Mouse (Mus musculus) neural tube, embryonic 12.5 days (tissue): Measurements from ENCODE around the gene Oxct1. TPM values are rescaled to one million over a fixed set of nuclear protein-coding genes. Genes with fewer than 3 reads are reported as not detected.

Source experiments
- ATAC-seq: fragments of 200-750 bp; cut with Nextera tagmentation; 2 replicates; pipeline ENCODE4 v1.8.0; 2017; ENCODE audit warnings: low read depth, mild to moderate bottlenecking, moderate TSS enrichment, moderate library complexity; ENCODE audit not compliant: low FRiP score
- H3K27ac ChIP-seq: fragments of 300-500 bp; sonication (generic); 2 replicates; pipeline ENCODE4 v1.5.1; 2016
- H3K27me3 ChIP-seq: fragments of 300-500 bp; sonication (generic); replicated peaks from 2 replicates; pipeline ENCODE4 v1.6.1; 2016; ENCODE audit warnings: mild to moderate bottlenecking
- H3K36me3 ChIP-seq: fragments of 300-500 bp; sonication (generic); 2 replicates; pipeline ENCODE4 v1.6.1; 2016; ENCODE audit warnings: mild to moderate bottlenecking
- H3K4me1 ChIP-seq: fragments of 300-500 bp; sonication (generic); 2 replicates; pipeline ENCODE4 v1.6.1; 2016
- H3K4me2 ChIP-seq: fragments of 300-500 bp; sonication (generic); replicated peaks from 2 replicates; pipeline ENCODE4 v1.6.1; 2016; ENCODE audit warnings: mild to moderate bottlenecking
- H3K4me3 ChIP-seq: fragments of 300-500 bp; sonication (generic); 2 replicates; pipeline ENCODE4 v1.5.1; 2016
- H3K9ac ChIP-seq: fragments of 300-500 bp; sonication (generic); 2 replicates; pipeline ENCODE4 v1.6.1; 2016; ENCODE audit warnings: mild to moderate bottlenecking
- H3K9me3 ChIP-seq: fragments of 300-500 bp; sonication (generic); 2 replicates; pipeline ENCODE4 v1.6.1; 2016; ENCODE audit warnings: mild to moderate bottlenecking
- WGBS: fragments of 180-500 bp; shearing (Covaris S2); methylation state at CpG from one replicate; pipeline ENCODE4 v1.1.7; 2016; 5-methylcytosine and 5-hydroxymethylcytosine counted together
- polyA plus RNA-seq: library from polyadenylated mRNA; unstranded; fragments of >200 nt; fragmentation: Nextera tagmentation; extraction: Ambion mirVana; gene quantifications from 2 replicates; pipeline ENCODE4 v1.2.1, GENCODE M21; 2016

Gene Oxct1
- polyA plus RNA-seq, 1 experiment from 2014 or later = 190 TPM

DNA sequence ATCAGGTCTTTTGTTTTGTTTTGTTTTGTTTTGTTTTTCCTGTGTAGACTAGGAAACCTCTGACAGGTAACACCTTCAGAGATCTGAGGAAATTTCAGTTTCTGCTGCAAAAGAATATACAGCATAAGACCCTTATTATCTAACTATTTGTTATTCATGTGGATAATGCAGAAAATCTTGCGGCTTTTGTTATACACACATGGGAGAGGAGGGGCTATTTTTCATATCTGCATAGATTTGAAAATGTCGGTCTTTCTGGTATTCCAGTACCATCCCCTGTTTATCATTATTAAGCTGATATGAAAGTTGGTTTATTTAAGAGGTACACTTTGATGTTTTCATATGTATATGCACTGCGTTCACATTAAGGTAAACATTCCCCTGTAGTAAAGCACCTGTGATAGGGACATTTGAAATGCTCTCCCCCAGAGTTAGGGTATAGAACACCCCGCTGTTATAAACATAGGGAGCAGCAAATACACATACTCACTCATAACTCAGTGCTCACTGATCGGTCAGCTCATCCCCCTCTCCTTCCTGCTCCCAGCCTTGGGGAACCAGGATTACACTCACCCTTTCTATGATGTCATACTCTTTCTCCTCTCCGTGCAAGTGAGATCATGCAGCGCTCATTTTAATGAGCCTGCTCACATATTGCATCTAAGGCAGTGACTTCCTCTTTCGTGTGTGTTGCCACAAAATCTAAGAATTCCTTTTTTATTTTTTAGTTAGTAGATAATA lies 122.6 kb downstream of the Oxct1 start:
- Histone ChIP-seq H3K9me3 (no peaks in the 10 kb centered on the region), H3K4me3 (no peak overlapping the region), H3K4me2 (no peak overlapping the region), H3K9ac (no peak overlapping the region), H3K4me1 (no peaks in the 10 kb centered on the region), H3K36me3 (peaks cover 4% of the 10 kb centered on the region; the same call in 1 of the 2 replicates), H3K27me3 (no peaks in the 10 kb centered on the region), H3K27ac (no peak overlapping the region)
- ATAC-seq = no peak
- WGBS = 94% methylated on average over 8 of the region's 8 CpGs

DNA sequence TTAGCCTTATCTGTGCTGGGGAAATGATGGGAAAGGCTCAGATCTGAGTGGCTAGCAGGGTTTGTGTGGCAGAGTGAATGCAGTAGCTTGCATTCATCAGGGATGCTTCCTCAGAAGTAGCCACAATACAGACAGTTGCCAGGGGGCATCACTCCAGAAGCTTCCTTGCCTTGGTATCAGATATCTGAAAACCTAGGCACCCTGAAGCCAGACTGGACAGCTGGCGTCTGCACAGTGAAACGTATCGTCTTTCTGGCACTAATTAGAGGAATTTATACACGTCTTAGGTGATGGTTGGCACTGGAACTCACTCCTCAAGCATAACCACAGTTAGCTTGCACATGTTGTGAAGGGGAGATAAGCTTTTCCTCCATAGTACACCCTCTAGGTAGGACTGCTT lies 128.5 kb downstream of the Oxct1 start:
- no peak overlapping the region for H3K4me2 ChIP-seq
- H3K4me3 ChIP-seq = no peak overlapping the region
- 82% methylated on average over 4 of the region's 4 CpGs for WGBS
- ATAC-seq = no peak
- no peaks in the 10 kb centered on the region for H3K27me3 ChIP-seq
- H3K9me3 ChIP-seq = no peaks in the 10 kb centered on the region
- no peak overlapping the region for H3K27ac ChIP-seq
- peaks cover 15% of the 10 kb centered on the region for H3K36me3 ChIP-seq
- H3K4me1 ChIP-seq = no peaks in the 10 kb centered on the region
- no peak overlapping the region for H3K9ac ChIP-seq

DNA sequence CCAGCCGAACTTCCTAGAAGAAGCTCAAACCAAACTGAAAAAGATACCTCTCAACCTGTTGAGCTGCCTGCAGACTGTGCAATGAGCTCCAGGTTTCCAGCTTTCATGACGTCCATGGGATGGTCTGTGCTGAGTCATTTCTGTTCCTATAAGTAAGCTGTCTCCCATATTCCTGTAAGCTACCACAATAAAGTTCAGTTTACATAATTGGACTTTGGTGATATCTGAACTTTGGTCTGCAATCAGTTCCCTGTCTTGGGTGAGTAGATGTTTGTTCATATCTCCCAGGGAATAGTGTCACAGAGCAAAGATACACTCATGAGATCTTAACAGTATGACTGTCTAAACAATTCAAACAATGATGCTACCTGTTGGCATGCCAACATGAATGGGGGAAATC lies 141.8 kb downstream of the Oxct1 start:
- Histone ChIP-seq H3K9ac (no peak overlapping the region), H3K4me1 (no peaks in the 10 kb centered on the region), H3K27me3 (no peaks in the 10 kb centered on the region), H3K9me3 (no peaks in the 10 kb centered on the region), H3K4me3 (no peak overlapping the region), H3K27ac (no peak overlapping the region), H3K36me3 (no peaks in the 10 kb centered on the region), H3K4me2 (no peak overlapping the region)
- 83% methylated on average over 2 of the region's 2 CpGs for WGBS
- ATAC-seq = no peak

DNA sequence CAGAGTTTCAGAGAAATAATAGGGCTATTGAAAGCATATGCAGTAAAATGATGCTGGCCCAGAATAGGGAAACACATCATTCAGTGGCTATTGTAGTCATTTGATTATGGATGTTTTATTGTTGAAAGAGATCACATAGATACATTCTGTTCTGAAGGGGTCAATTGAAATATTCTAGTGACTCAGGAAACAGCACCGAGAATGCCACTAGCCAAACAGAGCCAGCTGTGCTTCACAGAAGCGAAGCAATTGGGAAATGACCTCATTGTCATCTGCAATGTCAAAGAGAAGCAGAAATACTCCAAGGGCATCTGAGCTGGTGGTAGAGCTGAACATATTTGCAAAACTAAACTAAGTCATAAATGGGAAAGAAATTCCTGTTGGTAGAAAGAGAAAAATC lies 145.4 kb downstream of the Oxct1 start:
- no peaks in the 10 kb centered on the region for H3K4me1 ChIP-seq
- no peak overlapping the region for H3K4me3 ChIP-seq
- ATAC-seq = no peak
- WGBS = 67% methylated on average over 2 of the region's 2 CpGs
- no peaks in the 10 kb centered on the region for H3K27me3 ChIP-seq
- no peak overlapping the region for H3K27ac ChIP-seq
- H3K9ac ChIP-seq = no peak overlapping the region
- H3K4me2 ChIP-seq = no peak overlapping the region
- H3K36me3 ChIP-seq = no peaks in the 10 kb centered on the region
- H3K9me3 ChIP-seq = no peaks in the 10 kb centered on the region

DNA sequence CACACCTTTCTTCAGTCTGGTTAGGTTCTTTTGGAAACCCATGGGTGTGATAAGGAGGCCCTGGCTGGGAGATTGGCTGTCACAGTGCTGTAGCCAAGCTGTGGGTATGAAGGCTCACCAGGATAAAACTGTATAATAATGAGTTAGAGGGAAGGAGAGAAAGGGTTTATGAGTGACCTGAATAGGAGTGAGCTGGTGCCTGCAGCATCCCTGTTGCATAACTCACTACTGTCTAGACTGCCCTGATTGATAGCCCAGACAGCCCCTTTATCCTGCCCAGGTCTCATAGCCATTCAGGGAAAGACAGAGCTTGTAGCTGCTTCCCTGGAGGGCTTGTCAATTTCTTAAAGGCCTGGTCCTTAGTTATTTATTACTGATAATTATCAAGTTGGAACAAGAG lies 171.7 kb downstream of the Oxct1 start:
- Histone ChIP-seq H3K27me3 (no peaks in the 10 kb centered on the region), H3K9me3 (no peaks in the 10 kb centered on the region), H3K4me1 (no peaks in the 10 kb centered on the region), H3K9ac (no peak overlapping the region), H3K36me3 (no peaks in the 10 kb centered on the region), H3K4me3 (no peak overlapping the region), H3K27ac (no peak overlapping the region), H3K4me2 (no peak overlapping the region)
- ATAC-seq = peak; percentile 82

Other genes starting within 250 kb of the Oxct1 start
- 6.0 and 7.8 TPM in 2 replicates for gene Fbxo4, start 46.8 kb upstream of the Oxct1 start, polyA plus RNA-seq
- 49.6 and 53.9 TPM in 2 replicates for gene AW549877, start 30.6 kb upstream of the Oxct1 start, polyA plus RNA-seq